Mouse (Mus musculus): ENCODE data around the gene Phc2. TPM values are rescaled to one million over a fixed set of nuclear protein-coding genes. Genes with fewer than 3 reads are reported as not detected.
"Not testable (repeated sequence)": the region's sequence is repeated elsewhere in the genome, so short reads cannot be mapped to it uniquely, and the experiment has no call there.

Phc2 gene
- total RNA-seq, 2 experiments from 2014 or later: 47.2 to 52.7 TPM

DNA sequence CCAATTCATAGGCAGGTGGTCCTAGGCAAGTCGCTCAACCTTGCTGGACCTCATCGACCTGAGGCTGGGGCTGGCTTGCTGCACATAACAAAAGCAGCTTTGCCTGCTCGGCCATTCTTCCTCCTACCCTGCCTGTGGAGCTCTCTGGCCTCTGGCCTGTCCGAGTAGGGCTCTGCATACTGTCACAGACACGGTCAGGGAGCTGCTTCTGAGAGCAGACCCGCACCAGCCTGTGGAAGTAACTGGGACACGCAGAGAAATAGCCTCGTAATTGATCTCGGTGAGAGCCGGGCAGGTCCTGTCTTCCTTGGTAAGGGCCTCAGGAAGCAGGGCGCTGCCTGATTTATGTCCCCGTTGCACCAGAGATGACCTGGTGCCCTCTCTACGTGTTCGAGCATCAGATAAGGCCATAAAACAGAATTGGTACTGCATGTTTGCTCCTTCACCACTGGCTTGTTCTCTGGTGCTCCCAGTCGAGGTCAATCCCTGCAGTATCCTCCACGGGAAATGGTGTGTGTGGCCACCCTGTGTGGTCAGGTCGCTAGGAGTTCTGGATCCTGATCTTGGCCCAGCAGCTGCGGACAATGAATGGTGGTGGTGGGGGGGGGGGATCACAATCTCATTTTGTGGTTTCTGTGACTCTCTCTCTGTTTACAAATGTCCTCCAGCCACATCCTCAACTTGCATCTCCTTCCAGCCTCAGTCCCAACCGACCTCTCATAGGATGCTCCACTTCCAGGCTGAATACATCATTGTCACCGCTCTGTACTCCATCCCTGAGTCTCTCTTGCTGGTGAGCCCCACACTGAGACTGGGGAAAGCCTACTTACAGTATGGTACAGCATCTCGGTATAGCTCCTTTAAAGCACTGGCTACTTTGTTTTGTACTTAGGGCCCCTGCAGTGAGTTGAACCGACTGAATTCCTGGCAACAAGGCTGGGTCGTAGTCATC lies 12.5 kb upstream of the Phc2 start:
- no peak for DNase-seq (ENCODE audit: low spot score in 2 of 2)

- DNase-seq (ENCODE audit: low spot score in 2 of 2): no peak
These were observed 8.6 kb upstream of the Phc2 start for GRCm38 (mm10) chr4:128645896-128646295.

GRCm38 (mm10) chr4:128646762-128647161 lies 7.7 kb upstream of the Phc2 start:
- DNase-seq (ENCODE audit: low spot score in 2 of 2): no peak

DNA sequence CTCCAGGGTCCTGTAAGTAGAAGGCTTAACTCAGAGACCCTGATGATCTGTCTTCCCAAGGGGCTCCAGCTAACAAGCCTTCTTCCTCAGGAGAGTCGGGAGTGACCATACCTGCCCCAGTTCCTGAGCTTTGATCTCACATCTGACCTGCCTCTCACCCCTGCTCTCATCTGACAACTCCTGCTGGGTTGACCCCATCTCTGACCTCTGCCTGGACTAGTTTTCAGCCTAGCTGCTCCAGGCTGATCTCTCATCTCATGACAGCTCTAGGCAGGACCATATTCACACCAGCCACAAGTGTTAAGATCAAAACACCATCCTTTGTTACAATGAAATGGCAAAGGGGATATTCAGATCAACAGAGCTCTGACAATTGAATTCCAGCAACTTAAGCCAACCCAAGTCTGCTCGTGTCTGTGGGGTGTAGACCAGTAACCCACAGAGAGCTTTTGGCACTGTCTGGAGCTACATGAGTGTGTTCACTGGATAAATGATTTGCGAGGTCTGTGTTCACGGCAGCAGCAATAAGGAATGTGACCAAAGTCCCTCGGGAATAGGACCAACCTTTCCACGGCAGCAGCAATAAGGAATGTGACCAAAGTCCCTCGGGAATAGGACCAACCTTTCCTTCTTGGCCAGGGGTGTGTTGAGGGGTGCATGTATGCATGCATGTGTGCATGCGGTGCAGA lies 5.8 kb upstream of the Phc2 start:
- no peak for DNase-seq (ENCODE audit: low spot score in 2 of 2)

GRCm38 (mm10) chr4:128651530-128651929 lies 3.0 kb upstream of the Phc2 start:
- DNase-seq (ENCODE audit: low spot score in 2 of 2): peak in 1 of 2 experiments; percentile 25

DNA sequence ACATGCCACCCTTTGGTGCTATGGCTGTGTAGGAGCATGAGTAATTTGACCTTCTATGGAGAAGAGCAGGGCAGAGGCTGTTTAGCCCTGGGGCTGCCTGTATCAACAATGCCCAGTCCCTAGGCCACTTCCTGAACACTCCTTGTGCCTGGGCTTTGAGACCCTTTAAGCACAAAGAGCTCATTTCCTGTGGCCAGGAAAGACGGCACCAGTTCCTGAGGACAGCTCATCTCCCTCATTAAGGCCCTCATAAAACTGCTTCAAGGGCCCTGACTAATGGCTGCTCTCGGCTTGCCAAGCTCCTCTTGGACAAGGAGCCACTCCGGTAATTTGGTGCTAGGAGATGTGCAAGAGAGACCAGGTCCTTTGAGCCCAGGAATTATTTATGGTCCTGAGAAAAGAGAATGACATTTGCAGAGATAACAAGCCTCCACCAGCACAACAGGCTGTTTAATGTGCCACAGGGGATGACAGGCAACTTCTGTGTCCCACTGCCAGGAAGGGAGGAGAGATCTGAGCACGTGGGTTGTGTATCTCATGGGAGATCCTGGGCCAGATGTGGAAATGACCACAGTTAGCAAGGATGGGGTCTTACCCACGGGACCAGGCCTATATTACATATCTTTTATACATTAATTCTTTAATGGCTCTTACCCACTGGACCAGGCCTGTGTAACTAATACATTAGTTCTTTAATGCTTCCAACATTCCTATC lies 1.8 kb upstream of the Phc2 start:
- DNase-seq (ENCODE audit: low spot score in 2 of 2): no peak

- no peak for DNase-seq (ENCODE audit: low spot score in 2 of 2)
These were observed 944 bp downstream of the Phc2 start for GRCm38 (mm10) chr4:128655446-128655845.

DNA sequence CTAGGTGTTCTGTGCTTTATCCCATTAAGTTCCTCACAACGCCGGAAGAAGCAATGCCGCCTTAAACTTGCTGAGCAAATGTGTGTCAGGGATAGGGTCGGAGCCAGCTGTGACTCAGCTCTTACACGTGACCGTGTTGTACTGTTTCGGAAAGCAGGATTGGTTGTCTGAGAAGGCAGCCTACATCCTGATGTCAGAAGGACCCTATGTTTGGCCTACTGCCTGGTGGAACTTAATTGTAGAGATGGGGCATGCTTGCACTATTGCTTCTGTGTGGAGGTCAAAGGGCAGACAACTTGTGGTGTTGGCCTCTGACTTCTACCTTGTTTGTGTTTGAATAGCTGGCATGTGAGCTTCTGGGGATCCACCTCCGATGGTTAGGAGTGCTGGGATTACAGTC lies 5.7 kb downstream of the Phc2 start:
- DNase-seq (ENCODE audit: low spot score in 2 of 2): no peak

- no peak for DNase-seq (ENCODE audit: low spot score in 2 of 2)
These were observed 6.6 kb downstream of the Phc2 start for GRCm38 (mm10) chr4:128661063-128661462.

- no peak for DNase-seq (ENCODE audit: low spot score in 2 of 2)
These were observed 9.5 kb downstream of the Phc2 start for GRCm38 (mm10) chr4:128664002-128664401.

- DNase-seq (ENCODE audit: low spot score in 2 of 2): not testable (repeated sequence)
These were observed 11.9 kb downstream of the Phc2 start for GRCm38 (mm10) chr4:128666362-128666761.

- not testable (repeated sequence) for DNase-seq (ENCODE audit: low spot score in 2 of 2)
These were observed 12.7 kb downstream of the Phc2 start for GRCm38 (mm10) chr4:128667195-128667594.

GRCm38 (mm10) chr4:128669229-128669628 lies 14.7 kb downstream of the Phc2 start:
- DNase-seq (ENCODE audit: low spot score in 2 of 2): no peak

GRCm38 (mm10) chr4:128670566-128671191 lies 16.2 kb downstream of the Phc2 start:
- no peak for DNase-seq (ENCODE audit: low spot score in 2 of 2)

- no peak for DNase-seq (ENCODE audit: low spot score in 2 of 2)
These were observed 18.0 kb downstream of the Phc2 start for GRCm38 (mm10) chr4:128672494-128672893.

- DNase-seq (ENCODE audit: low spot score in 2 of 2): no peak
These were observed 24.2 kb downstream of the Phc2 start for GRCm38 (mm10) chr4:128678564-128679217.

- DNase-seq (ENCODE audit: low spot score in 2 of 2): peak in 1 of 2 experiments; percentile 37
These were observed 26.6 kb downstream of the Phc2 start for GRCm38 (mm10) chr4:128681126-128681525.

GRCm38 (mm10) chr4:128682281-128682680 lies 27.8 kb downstream of the Phc2 start:
- DNase-seq (ENCODE audit: low spot score in 2 of 2): no peak

- DNase-seq (ENCODE audit: low spot score in 2 of 2): no peak
These were observed 29.2 kb downstream of the Phc2 start for GRCm38 (mm10) chr4:128683706-128684105.

GRCm38 (mm10) chr4:128684108-128684507 lies 29.6 kb downstream of the Phc2 start:
- DNase-seq (ENCODE audit: low spot score in 2 of 2): no peak

DNA sequence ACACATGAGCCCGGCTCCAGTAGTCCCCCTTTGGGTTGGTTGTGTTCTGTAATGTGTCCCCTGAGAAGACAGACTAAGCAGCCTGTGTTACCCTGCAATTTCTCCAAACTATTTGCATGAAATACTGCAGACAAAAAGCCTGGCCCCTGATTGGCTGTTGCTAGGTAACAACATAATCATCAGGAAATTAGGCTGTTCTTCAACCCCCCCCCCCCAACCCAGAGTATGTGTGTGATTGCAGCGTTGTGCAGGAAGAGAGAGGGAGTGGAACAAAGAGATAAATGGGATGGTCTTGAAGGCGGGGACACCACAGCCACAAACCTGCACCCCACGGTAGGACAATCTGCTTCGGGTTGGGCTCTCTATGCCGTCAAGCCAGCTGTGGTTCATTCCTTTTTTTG lies 34.0 kb downstream of the Phc2 start:
- DNase-seq (ENCODE audit: low spot score in 2 of 2): no peak

All from gastrocnemius, postnatal 4 days (tissue).